Mouse (Mus musculus) liver, embryonic 12.5 days (tissue): Measurements from ENCODE around the gene Qtrt1. TPM values are rescaled to one million over a fixed set of nuclear protein-coding genes. Genes with fewer than 3 reads are reported as not detected.
A peak's percentile ranks its signal among the peaks of the same experiment; 100 is the strongest.

ENCODE experiments used
- ATAC-seq: fragments of 200-750 bp; cut with Nextera tagmentation; 2 replicates; pipeline ENCODE4 v1.8.0; 2017; ENCODE audit warnings: moderate number of reproducible peaks, mild to moderate bottlenecking, moderate library complexity
- H3K27ac ChIP-seq: fragments of 300-500 bp; sonication (generic); 2 replicates; pipeline ENCODE4 v1.5.1; 2016; ENCODE audit warnings: mild to moderate bottlenecking
- H3K27me3 ChIP-seq: fragments of 300-500 bp; sonication (generic); replicated peaks from 2 replicates; pipeline ENCODE4 v1.6.1; 2016; ENCODE audit warnings: mild to moderate bottlenecking, moderate library complexity
- H3K36me3 ChIP-seq: fragments of 300-500 bp; sonication (generic); 2 replicates; pipeline ENCODE4 v1.6.1; 2016; ENCODE audit warnings: mild to moderate bottlenecking, moderate library complexity
- H3K4me1 ChIP-seq: fragments of 300-500 bp; sonication (generic); 2 replicates; pipeline ENCODE4 v1.6.1; 2016
- H3K4me2 ChIP-seq: fragments of 300-500 bp; sonication (generic); 2 replicates; pipeline ENCODE4 v1.6.1; 2016; ENCODE audit warnings: mild to moderate bottlenecking, moderate library complexity
- H3K4me3 ChIP-seq: fragments of 300-500 bp; sonication (generic); 2 replicates; pipeline ENCODE4 v1.5.1; 2016; ENCODE audit warnings: mild to moderate bottlenecking, moderate library complexity
- H3K9ac ChIP-seq: fragments of 300-500 bp; sonication (generic); 2 replicates; pipeline ENCODE4 v1.6.1; 2016; ENCODE audit warnings: mild to moderate bottlenecking, moderate library complexity
- H3K9me3 ChIP-seq: fragments of 300-500 bp; sonication (generic); replicated peaks from 2 replicates; pipeline ENCODE4 v1.6.1; 2016; ENCODE audit warnings: mild to moderate bottlenecking, moderate library complexity
- WGBS: fragments of 180-500 bp; shearing (Covaris S2); methylation state at CpG from one replicate; pipeline ENCODE4 v1.1.7; 2016; ENCODE audit not compliant: insufficient replicate concordance; 5-methylcytosine and 5-hydroxymethylcytosine counted together
- polyA plus RNA-seq: library from polyadenylated mRNA; unstranded; fragments of >200 nt; fragmentation: Nextera tagmentation; extraction: Ambion mirVana; gene quantifications from 2 replicates; pipeline ENCODE4 v1.2.1, GENCODE M21; 2016

Qtrt1 gene
- polyA plus RNA-seq, 1 experiment from 2014 or later: 32.7 TPM

DNA sequence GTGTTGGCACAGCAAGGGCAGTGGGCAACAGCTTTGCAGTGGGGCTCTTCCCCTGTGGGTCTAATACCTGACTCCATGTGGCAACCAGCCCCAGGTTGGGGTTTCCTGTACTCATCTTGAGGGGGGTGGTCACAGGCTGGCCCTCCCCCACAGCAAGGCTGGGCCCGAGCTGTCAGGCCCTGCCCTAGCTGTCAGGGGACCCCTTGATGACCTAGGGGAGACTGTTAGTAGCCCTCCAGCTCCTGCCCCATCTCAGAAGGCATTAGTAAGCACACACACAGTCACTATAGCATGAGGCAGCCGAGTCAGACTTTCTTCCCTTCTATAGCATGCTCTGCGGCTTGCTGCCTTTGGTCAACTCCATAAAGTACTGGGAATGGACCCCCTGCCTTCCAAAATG lies 15.9 kb upstream of the Qtrt1 start:
- no peak overlapping the region for H3K4me2 ChIP-seq
- no peak overlapping the region for H3K9ac ChIP-seq
- H3K27me3 ChIP-seq: no peaks in the 10 kb centered on the region
- peaks cover 98% of the 10 kb centered on the region for H3K36me3 ChIP-seq
- WGBS: 79% methylated on average over 3 of the region's 3 CpGs
- no peak overlapping the region for H3K4me3 ChIP-seq
- no peaks in the 10 kb centered on the region for H3K9me3 ChIP-seq
- H3K27ac ChIP-seq: no peak overlapping the region
- no peaks in the 10 kb centered on the region for H3K4me1 ChIP-seq
- no peak for ATAC-seq

DNA sequence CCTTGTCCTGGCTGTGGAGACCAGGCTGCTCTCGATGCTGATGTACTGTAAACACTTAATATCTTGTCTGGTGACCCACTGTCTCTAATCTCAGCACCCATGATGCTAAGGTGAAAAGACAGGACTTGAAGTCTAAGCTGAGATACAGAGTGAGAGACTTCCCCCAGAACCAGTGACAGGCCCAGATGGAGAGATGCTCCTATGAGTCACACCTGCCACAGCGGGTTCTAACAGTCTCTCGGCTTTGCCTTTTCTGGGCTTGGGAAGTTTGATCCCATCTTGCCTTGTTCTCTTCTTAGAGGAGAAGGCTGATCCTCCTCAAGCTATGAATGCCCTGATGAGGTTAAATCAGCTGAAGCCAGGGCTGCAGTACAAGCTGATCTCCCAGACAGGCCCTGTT lies 14.5 kb upstream of the Qtrt1 start:
- Histone ChIP-seq H3K27ac (no peak overlapping the region), H3K4me2 (no peak overlapping the region), H3K27me3 (no peaks in the 10 kb centered on the region), H3K4me1 (no peaks in the 10 kb centered on the region), H3K36me3 (peaks cover 97% of the 10 kb centered on the region), H3K9me3 (no peaks in the 10 kb centered on the region), H3K4me3 (no peak overlapping the region), H3K9ac (no peak overlapping the region)
- WGBS: 88% methylated on average over 3 of the region's 3 CpGs
- ATAC-seq: no peak

DNA sequence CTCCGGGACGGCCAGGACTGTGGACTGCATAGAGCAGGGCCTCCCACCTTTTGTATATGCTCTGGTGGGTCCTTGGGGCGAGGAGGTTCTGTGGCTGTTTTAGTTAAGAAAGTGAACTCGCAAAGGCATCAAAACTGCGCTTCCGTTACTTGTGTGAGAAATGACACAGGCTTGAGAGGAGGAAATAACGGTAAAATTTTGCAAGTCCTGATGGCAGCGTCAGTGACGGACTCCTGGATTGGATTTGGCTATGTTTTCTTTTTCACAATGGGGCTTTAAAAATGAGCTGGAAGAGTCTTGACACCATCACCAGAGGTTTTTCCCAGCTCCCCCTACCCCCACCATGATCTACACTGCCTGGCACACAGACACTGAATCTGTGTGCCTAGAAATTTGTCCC lies 10.6 kb upstream of the Qtrt1 start:
- no peak overlapping the region for H3K4me3 ChIP-seq
- no peaks in the 10 kb centered on the region for H3K27me3 ChIP-seq
- H3K36me3 ChIP-seq: peaks cover 97% of the 10 kb centered on the region
- no peak overlapping the region for H3K4me2 ChIP-seq
- H3K9me3 ChIP-seq: no peaks in the 10 kb centered on the region
- 85% methylated on average over 9 of the region's 9 CpGs for WGBS
- no peaks in the 10 kb centered on the region for H3K4me1 ChIP-seq
- ATAC-seq: no peak
- H3K9ac ChIP-seq: no peak overlapping the region
- H3K27ac ChIP-seq: no peak overlapping the region

DNA sequence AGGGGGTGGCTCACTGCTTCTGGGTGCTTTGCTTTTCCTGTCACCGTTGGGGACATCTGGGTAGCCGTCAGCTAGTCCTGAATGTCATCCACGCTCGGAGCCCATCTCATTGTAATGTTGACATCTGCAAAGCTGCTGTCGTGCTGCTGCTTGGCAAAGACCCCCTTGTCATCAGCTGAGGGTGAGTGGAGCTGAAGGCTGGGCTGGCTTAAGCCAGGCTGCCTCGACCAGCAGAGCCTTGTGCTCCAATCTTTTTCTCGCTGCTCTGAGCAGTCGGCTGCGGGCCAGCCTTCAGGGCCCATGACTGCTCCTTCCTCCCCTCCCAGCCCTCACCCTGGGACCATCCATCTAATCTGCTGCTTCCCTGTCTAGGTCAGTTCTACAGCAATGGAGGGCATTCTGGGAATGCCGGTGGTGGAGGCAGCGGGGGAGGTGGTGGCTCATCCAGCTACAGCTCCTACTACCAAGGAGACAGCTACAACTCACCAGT lies 8.8 kb upstream of the Qtrt1 start:
- no peak overlapping the region for H3K9ac ChIP-seq
- H3K27ac ChIP-seq: no peak overlapping the region
- no peak overlapping the region for H3K4me2 ChIP-seq
- peaks cover 90% of the 10 kb centered on the region for H3K36me3 ChIP-seq
- H3K9me3 ChIP-seq: no peaks in the 10 kb centered on the region
- H3K4me1 ChIP-seq: no peaks in the 10 kb centered on the region
- ATAC-seq: no peak
- H3K27me3 ChIP-seq: no peaks in the 10 kb centered on the region
- H3K4me3 ChIP-seq: no peak overlapping the region
- whole genome bisulfite sequencing: 83% methylated on average over 11 of the region's 11 CpGs

DNA sequence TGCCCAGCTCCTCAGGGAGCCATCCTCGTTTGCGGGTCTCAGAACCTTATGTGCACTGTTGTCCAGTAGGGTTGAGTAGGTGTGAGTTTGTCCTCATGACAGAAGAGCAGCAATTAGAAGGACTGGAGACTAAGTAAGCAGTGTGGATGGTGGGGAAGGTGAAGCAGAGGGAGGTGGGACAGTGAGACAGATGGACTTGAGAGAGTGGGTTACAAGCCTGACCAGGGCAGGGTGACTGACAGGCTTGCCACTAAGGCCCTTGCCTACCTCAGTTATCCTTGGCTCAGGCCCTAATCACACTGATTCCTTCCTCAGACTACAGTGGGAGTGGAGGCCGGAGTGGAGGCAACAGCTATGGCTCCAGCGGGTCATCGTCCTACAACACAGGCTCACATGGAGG lies 7.9 kb upstream of the Qtrt1 start:
- 89% methylated on average over 5 of the region's 5 CpGs for WGBS
- no peaks in the 10 kb centered on the region for H3K9me3 ChIP-seq
- ATAC-seq: peak; percentile 6; the same call in 1 of the 2 replicates
- no peak overlapping the region for H3K27ac ChIP-seq
- no peaks in the 10 kb centered on the region for H3K27me3 ChIP-seq
- no peak overlapping the region for H3K4me2 ChIP-seq
- peaks cover 81% of the 10 kb centered on the region for H3K36me3 ChIP-seq
- H3K9ac ChIP-seq: no peak overlapping the region
- H3K4me3 ChIP-seq: no peak overlapping the region
- no peaks in the 10 kb centered on the region for H3K4me1 ChIP-seq

DNA sequence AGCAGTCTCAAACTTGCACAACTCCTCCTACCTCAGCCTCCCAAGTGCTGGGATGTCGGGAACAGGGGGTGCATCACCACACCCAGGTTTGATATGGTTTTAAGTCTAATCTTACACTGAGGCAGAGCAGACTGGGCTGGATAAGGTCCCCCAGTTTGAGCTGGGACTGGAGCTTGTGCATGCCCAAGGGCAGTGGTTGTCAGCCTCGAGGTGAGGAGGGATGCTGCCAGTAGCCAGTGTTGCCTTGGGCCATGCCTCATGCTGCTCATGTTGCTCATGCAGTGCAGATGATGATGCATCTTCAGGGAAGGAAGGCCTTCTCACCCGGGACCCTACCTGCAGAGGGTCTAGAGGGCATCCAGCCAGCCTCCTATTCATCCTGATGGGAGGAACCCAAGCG lies 6.1 kb upstream of the Qtrt1 start:
- Histone ChIP-seq H3K9ac (no peak overlapping the region), H3K27ac (no peak overlapping the region), H3K4me3 (no peak overlapping the region), H3K4me1 (no peaks in the 10 kb centered on the region), H3K27me3 (no peaks in the 10 kb centered on the region), H3K36me3 (peaks cover 63% of the 10 kb centered on the region), H3K4me2 (no peak overlapping the region), H3K9me3 (no peaks in the 10 kb centered on the region)
- WGBS: 80% methylated on average over 4 of the region's 4 CpGs
- no peak for ATAC-seq

DNA sequence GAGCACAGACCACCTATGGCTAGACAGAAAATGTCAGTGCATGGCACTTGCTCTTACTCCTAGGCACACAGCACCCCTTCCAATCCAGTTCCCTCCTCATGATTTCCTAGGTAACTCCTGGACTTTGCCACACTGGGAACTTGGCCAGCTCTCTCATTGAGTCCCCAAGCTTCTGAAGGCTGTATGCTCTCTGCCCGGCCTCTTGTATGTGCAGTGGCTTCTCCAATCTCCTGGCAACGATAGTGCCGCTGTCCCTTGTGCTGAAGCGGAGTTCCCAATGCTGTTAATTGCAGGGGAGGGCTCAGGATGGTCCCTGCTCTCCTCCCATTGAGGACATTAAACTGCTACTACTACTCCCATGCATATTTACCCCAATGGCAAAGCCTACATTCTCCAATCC lies 3.7 kb upstream of the Qtrt1 start:
- Histone ChIP-seq H3K4me3 (no peak overlapping the region), H3K4me1 (peaks cover 18% of the 10 kb centered on the region), H3K4me2 (no peak overlapping the region), H3K27me3 (no peaks in the 10 kb centered on the region), H3K9ac (no peak overlapping the region), H3K9me3 (no peaks in the 10 kb centered on the region), H3K27ac (no peak overlapping the region), H3K36me3 (peaks cover 40% of the 10 kb centered on the region)
- no peak for ATAC-seq
- WGBS: 31% methylated on average over 4 of the region's 4 CpGs

DNA sequence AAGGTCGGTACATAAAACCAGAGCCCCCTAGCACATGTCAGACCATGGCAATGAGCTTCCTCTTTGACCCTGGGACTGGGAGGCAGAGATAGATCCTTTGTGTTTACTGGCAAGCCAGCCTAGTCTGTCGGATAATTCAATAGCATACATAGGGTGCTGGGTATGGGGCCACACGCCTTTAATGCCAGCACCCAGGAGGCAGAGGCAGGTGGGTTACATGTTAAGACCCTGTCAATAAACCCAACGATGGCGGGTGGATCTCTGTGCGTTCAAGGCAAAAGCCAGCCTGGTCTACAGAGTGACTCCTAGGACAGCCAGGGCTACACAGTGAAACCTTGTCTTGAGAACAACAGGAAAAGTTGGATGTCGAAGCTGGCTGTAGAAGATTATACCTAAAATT lies 3.0 kb upstream of the Qtrt1 start:
- H3K4me2 ChIP-seq: no peak overlapping the region
- WGBS: 64% methylated on average over 7 of the region's 7 CpGs
- peaks cover 22% of the 10 kb centered on the region for H3K4me1 ChIP-seq
- no peak overlapping the region for H3K4me3 ChIP-seq
- no peak overlapping the region for H3K27ac ChIP-seq
- no peaks in the 10 kb centered on the region for H3K27me3 ChIP-seq
- no peak for ATAC-seq
- no peak overlapping the region for H3K9ac ChIP-seq
- peaks cover 34% of the 10 kb centered on the region for H3K36me3 ChIP-seq
- no peaks in the 10 kb centered on the region for H3K9me3 ChIP-seq

DNA sequence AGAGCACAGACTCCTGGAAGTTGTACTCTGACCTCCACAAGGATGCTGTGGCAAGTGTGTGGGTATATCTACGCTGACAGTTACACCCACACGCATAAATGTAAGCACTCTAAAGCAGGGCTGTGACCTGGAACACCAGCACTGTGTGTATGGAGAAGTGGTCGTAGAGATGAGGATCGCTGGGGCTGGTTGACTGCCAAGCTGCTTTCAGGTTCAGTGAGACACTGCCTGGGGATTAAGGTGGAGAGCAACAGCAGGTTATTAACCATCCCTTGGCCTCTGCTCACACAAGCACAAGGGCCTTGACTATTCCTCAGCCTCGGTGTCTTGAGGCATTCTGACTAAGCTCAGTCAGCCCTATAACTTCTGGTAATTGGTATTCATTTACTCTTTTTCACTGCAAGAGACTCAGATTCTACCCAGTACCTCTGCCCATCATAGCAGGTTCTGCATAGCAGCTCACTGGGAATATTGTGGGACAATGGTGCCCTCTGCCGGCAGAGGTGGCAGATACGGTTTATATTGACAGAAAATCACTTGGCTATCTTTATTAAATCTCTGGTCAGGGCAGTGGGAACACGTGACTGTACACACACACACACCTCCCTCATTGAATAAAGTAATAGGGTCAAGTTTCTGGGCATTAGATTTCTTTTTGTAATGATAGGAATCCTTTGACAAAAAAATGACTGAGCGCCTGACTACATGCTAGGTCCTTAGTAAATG lies 1.9 kb upstream of the Qtrt1 start:
- Histone ChIP-seq H3K4me2 (no peak overlapping the region), H3K4me1 (peaks cover 23% of the 10 kb centered on the region), H3K4me3 (no peak overlapping the region), H3K27ac (no peak overlapping the region), H3K36me3 (peaks cover 34% of the 10 kb centered on the region), H3K9me3 (no peaks in the 10 kb centered on the region), H3K9ac (no peak overlapping the region), H3K27me3 (no peaks in the 10 kb centered on the region)
- ATAC-seq: no peak
- 32% methylated on average over 9 of the region's 9 CpGs for WGBS

DNA sequence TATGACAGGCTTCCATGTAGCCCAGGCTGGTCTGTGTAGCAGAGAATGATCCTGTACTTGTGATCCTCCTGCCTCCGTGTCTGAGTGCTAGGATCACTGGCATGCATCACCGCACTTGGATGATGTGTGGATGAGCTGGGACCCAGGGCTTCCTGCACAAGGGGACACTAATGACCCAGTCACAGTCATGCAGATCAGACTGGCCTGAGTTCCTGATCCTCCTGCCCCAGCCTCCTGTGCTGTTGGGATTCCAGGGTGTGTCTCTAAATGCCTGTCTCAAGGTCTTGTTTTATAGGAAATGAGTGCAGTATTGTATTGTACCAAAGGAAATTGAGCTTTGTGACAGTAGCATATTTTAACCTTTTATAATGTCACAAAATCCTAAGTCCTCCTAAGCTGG lies 6.2 kb downstream of the Qtrt1 start:
- no peak overlapping the region for H3K27ac ChIP-seq
- H3K36me3 ChIP-seq: peaks cover 82% of the 10 kb centered on the region
- H3K27me3 ChIP-seq: no peaks in the 10 kb centered on the region
- ATAC-seq: no peak
- 92% methylated on average over 2 of the region's 2 CpGs for WGBS
- 0 out of 2 replicates have a peak overlapping the region, but pooled peaks have one; percentile 4 for H3K9ac ChIP-seq
- H3K4me3 ChIP-seq: no peak overlapping the region
- H3K4me2 ChIP-seq: no peak overlapping the region
- peaks cover 28% of the 10 kb centered on the region for H3K4me1 ChIP-seq
- H3K9me3 ChIP-seq: no peaks in the 10 kb centered on the region

DNA sequence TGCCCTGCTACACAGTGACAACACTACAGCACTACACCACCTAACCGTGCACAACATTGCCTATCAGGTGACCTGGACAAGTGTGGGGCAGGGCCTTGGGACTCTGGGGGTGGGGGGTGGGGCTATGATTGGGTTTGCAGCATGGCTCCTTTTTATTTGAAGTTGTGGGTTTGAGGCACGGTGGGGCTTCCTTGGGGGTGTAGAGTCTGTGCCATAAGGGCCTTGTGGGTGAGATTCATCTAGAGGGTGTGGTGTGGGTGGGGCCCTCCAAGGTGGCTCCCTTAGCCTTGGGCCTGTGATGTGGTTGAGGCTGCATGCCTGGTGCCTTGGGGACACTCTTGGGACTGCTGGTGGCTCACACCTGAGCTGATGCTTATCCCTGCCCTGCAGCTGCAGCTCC lies 8.0 kb downstream of the Qtrt1 start:
- H3K27me3 ChIP-seq: no peaks in the 10 kb centered on the region
- 55% methylated on average over 2 of the region's 2 CpGs for WGBS
- no peak overlapping the region for H3K4me3 ChIP-seq
- H3K4me1 ChIP-seq: peaks cover 39% of the 10 kb centered on the region
- H3K36me3 ChIP-seq: peaks cover 70% of the 10 kb centered on the region
- H3K9ac ChIP-seq: no peak overlapping the region
- ATAC-seq: no peak
- no peak overlapping the region for H3K4me2 ChIP-seq
- no peaks in the 10 kb centered on the region for H3K9me3 ChIP-seq
- H3K27ac ChIP-seq: no peak overlapping the region

DNA sequence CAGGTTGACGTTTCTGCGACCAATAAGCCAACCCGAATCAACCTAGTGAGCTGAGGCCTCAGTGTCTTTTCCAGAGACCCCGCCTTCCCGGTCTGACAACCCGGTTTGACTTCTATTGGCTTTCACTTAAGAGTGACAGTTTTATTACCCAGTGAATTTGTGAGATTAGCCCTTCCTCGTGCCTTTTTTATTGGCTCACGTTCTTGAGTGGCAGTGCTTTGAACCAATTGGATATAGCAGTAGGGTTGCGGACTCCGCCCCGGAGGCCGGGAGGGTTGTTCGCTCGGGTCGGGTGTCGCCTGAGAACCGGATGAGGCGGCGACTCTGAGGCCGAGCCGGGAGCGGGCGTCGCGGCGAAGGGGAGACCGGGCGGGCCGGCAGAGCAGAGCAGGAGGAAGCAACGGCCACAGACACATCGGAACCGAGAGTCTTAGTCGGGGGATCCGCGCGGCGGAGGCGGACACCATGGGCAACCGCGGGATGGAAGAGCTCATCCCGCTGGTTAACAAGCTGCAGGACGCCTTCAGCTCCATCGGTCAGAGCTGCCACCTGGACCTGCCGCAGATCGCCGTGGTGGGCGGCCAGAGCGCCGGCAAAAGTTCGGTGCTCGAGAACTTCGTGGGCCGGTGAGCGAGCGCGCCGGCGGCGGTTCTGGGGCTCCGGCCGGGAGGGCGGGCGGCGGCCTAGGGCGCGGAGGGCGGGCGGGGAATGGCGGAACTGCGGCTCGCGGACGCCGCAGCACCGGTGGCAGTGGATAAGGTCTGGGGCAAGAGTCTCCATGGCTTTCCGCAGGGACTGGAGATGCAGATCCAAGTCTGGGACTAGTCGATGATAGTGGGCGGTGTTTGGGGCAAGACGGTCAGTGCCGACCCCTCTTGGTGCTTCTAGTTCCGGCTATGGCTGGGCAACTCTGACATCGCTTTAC lies 13.3 kb downstream of the Qtrt1 start, which contains the start of gene Dnm2:
Dnm2 (plus strand) TSS at position 278 of the 925 bp plus-strand sequence.
- Histone ChIP-seq H3K4me1 (peaks cover 59% of the 10 kb centered on the region), H3K4me3 (peak within 1 kb of the TSS; percentile 79), H3K36me3 (peaks cover 30% of the 10 kb centered on the region), H3K27me3 (no peaks in the 10 kb centered on the region), H3K9ac (peak within 1 kb of the TSS; percentile 93), H3K27ac (peak within 1 kb of the TSS; percentile 92), H3K4me2 (peak within 1 kb of the TSS; percentile 91), H3K9me3 (no peaks in the 10 kb centered on the region)
- ATAC-seq: peak; percentile 97
- under 1% methylated on average over 80 of the region's 82 CpGs for WGBS
